Mouse (Mus musculus): ENCODE results near the gene Slc7a7.
A peak's percentile ranks its signal among the peaks of the same experiment; 100 is the strongest.

Gene Slc7a7

GRCm38 (mm10) chr14:54417623-54418081 lies at the start of gene Slc7a7:
TSS of gene Slc7a7 (minus strand) at chr14:54417780.
- no peak for DNase-seq (ENCODE audit: low read depth, low spot score)

DNA sequence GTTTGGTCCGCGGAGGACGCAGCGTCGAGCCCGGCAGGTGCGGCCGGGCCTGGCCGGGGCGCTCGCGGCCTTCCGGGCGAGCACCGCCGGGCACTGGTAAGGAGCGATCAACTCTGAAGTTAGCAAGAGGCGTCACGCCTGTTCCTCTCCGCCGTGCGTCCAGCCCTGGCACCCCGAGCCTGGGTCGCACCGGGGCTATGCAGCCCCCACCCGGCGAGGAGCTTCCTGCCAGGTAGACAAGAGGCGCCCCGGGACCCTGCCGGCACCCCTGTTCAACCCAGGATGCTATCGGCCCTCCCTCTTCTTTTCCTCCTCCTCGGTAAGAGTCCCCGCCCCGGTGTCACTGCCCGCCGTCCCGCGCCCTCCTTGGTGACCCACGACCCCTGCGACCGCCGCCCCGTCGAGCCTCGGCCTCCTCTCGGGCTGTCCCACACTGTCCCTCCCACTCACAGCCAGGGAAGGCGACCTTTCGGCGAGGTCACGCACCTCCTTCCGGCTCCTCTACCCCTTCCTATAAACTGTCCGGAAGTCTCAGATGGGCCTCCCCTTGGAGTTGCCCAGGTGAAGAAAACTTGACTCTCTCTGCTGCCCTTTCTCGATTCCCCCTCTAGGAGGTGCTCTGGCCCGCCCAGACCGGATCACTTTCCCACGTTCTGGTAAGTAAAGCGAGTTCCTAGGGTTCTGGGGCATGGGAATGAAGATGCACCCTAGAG lies 46.9 kb upstream of the Slc7a7 start:
- peak; percentile 86 for DNase-seq (ENCODE audit: low read depth, low spot score)

- DNase-seq (ENCODE audit: low read depth, low spot score) = peak; percentile 93
Measured at GRCm38 (mm10) chr14:54463959-54464292, 46.3 kb upstream of the Slc7a7 start, which contains the start of gene Lrp10. TSS of gene Lrp10 (plus strand) at chr14:54464137.

- DNase-seq (ENCODE audit: low read depth, low spot score) = no peak
Measured at GRCm38 (mm10) chr14:54463108-54463958, 45.8 kb upstream of the Slc7a7 start.

GRCm38 (mm10) chr14:54462146-54462545 lies 44.6 kb upstream of the Slc7a7 start:
- DNase-seq (ENCODE audit: low read depth, low spot score) = no peak

DNA sequence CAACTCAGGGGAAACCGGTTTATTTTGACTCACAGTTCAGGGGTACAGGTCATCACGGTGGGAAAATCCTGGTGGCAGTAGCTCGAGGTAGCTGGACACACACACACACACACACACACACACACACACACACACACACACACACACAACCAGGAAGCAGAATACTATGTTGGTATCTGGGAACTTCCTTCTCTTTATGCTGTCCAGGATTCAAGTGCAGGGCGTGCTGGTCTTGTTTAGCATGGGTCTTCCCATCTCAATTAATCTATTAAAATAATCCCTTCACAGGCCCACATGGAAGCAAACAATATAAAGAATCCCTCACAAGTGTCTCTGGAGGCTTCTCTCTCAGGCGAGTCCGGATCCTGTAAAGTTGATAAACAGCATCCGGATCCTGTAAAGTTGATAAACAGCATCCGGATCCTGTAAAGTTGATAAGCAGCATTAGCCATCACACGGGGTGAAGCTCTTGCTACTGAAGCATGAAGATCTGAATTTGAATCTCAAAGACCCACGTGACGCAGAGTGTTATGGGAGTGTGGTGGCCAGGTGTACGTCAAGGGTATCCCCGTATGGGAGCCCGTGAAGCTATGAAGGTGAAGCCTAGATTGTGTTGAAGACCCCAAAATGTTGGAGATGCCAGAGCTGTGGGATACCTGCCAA lies 40.5 kb upstream of the Slc7a7 start:
- no peak for DNase-seq (ENCODE audit: low read depth, low spot score)

- no peak for DNase-seq (ENCODE audit: low read depth, low spot score)
Measured at GRCm38 (mm10) chr14:54454669-54455528, 37.3 kb upstream of the Slc7a7 start.

DNA sequence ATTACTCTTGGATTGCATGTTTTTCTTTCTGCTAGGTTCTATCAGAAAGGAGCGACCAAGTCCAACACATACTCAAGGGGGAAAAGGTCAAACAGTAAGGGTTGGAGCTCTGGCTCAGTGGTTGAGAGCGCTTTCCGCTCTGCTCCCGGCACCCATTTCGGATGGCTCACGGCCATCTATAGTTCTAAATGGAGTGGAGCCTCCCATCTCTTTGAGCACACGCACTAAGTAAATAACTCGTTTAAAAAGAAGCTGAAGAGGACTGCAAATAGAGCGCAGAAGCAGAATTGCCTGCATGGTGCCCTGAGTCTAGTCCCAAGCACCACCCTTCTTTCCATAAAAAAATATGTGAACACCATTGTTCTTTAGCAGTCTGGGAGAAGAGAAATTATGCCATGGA lies 36.0 kb upstream of the Slc7a7 start:
- no peak for DNase-seq (ENCODE audit: low read depth, low spot score)

GRCm38 (mm10) chr14:54445476-54445875 lies 27.9 kb upstream of the Slc7a7 start:
- DNase-seq (ENCODE audit: low read depth, low spot score) = no peak

GRCm38 (mm10) chr14:54443712-54444618 lies 26.4 kb upstream of the Slc7a7 start:
- no peak for DNase-seq (ENCODE audit: low read depth, low spot score)

- no peak for DNase-seq (ENCODE audit: low read depth, low spot score)
Measured at GRCm38 (mm10) chr14:54443196-54443595, 25.6 kb upstream of the Slc7a7 start.

DNA sequence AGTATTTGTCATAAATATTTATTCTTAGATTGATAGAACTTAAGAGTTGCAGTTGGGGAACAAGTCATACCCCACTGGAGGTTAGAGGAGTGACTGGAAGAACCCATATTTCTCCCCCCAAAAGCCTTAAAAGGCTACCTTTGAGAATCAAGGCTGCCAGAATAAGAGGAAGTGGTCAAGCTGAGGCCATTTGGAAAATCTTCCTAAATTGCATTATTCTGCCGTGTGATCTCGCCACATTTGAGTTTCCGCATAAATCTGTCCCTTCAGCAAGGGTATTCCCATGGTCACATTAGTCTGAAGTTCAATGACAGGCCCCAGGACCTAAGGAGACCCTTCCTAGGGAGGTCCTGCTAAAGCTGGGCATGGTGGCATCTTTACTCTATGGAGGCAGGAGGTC lies 25.0 kb upstream of the Slc7a7 start:
- DNase-seq (ENCODE audit: low read depth, low spot score) = no peak

- DNase-seq (ENCODE audit: low read depth, low spot score) = no peak
Measured at GRCm38 (mm10) chr14:54441365-54441764, 23.8 kb upstream of the Slc7a7 start.

DNA sequence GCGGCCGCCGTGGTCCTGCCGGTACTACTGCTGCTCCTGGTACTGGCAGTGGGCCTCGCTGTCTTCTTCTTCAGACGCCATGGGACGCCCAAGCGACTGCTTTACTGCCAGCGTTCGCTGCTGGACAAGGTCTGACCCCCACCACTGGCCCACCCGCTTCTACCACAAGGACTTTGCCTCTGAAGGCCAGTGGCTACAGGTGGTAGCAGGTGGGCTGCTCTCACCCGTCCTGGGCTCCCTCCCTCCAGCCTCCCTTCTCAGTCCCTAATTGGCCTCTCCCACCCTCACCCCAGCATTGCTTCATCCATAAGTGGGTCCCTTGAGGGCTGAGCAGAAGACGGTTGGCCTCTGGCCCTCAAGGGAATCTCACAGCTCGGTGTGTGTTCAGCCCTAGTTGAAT lies 23.0 kb upstream of the Slc7a7 start:
- no peak for DNase-seq (ENCODE audit: low read depth, low spot score)

GRCm38 (mm10) chr14:54439610-54440009 lies 22.0 kb upstream of the Slc7a7 start:
- DNase-seq (ENCODE audit: low read depth, low spot score) = no peak

DNA sequence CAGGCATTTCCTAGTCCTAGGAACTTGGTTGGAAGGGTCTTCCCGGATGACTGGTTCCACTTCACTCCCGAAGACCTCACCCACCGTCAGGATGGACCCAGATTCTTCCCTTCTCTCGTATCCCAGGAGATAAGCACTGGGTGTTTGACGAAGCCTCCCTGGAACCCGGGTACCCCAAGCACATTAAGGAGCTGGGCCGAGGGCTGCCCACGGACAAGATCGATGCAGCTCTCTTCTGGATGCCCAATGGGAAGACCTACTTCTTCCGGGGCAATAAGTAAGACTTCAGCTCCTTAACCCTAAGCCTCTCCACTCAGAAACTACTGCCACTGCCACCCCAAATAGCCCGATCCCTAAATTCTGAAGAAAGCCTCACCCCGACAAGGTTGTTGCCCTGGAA lies 21.6 kb upstream of the Slc7a7 start:
- no peak for DNase-seq (ENCODE audit: low read depth, low spot score)

DNA sequence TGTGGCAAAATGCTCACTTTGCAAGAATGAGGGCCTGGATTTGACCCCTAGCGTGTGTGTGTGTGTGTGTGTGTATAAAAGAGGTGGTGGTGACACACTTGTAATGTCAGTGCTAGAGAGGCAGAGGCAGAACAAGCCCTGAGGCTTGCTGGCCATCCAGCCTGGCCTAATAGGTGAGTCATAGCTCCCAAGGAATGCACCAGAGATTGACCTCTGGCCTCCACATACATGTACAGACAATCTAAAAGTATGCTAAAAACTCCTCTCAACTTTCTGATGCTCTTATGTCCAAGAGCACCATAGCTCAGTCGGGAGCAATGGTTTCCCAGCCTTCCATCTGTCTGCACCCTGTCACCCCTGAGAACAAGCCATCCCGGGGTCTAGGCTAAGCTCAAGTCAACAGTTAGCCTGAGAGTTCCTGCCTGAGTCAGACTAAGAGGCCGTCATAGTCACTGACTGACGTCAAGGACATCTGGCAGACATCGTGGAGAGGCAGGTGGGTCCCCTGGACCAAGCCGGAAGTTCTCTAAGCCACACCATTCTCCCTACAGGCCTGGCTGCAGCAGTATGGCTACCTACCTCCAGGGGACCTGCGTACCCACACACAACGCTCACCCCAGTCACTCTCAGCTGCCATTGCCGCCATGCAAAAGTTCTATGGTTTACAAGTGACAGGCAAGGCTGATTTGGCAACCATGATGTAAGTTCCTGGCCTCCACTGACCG lies 17.8 kb upstream of the Slc7a7 start:
- DNase-seq (ENCODE audit: low read depth, low spot score) = no peak

- DNase-seq (ENCODE audit: low read depth, low spot score) = no peak
Measured at GRCm38 (mm10) chr14:54433941-54434531, 16.5 kb upstream of the Slc7a7 start.

Data from CD4-positive helper T cell, adult 2 months (primary cell).